Mouse (Mus musculus): ENCODE data around the gene Gpatch4. TPM values are rescaled to one million over a fixed set of nuclear protein-coding genes. Genes with fewer than 3 reads are reported as not detected.
A peak's percentile ranks its signal among the peaks of the same experiment; 100 is the strongest.

The Gpatch4 gene
- total and polyA plus RNA-seq, 3 experiments, result 105 to 240 (median 135) TPM

DNA sequence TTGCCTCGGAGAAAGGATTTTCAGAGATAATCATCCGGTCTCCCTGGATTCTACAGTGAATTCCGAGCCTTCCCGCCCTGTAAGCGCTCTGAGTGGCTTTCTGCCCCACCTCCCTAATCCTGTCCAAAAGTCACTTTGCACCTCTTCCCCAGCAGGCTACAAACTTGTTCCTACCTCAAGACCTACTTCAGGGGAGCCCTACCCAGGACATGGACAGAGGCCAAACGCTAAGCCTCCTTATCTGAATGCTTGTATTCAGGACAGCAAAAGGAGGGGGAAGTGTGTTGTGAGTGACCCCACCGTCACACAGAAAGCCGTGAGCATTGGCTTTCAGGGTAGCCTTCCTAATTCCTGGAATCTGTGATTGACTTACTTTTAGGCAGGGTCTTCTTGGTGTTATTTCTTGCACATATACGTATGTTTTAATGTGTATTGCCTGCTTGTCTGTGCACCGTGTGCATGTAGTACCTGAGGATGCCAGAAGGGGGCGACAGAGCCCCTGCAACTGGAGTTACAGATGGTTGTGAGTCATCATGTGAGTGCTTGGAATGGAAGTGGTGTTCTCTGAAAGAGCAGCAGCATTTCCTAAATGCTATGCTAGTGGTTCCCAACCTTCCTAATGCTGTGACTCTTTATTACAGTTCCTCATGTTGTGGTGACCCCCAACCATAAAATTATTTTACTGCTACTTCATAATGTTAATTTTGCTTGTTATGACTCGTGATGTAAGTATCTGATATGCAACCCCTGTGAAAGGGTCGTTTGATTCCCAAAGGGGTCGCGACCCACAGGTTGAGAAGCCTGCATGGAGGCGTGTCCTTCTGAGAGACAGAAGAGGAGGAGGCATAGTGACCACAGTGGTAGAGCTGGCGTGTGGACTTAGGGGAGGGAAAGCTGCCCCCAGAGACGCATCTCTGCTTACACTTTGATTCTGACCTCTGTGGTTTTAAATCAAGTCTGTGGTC, 36.8 kb upstream of the Gpatch4 start:
- Histone ChIP-seq H3K4me3 (ENCODE audit: control insufficient read depth in 1 of 2, insufficient read depth in 1 of 2, low read depth in 2 of 2, low read length in 2 of 2) (no peak overlapping the region), H3K79me2 (ENCODE audit: control insufficient read depth, insufficient read depth, low read length, poor library complexity) (no peaks in the 10 kb centered on the region), H3K4me1 (ENCODE audit: control insufficient read depth in 1 of 2, insufficient read depth in 2 of 2, low read length in 2 of 2) (no peaks in the 10 kb centered on the region), H3K9ac (ENCODE audit: control insufficient read depth, low read depth, low read length, poor library complexity, severe bottlenecking) (no peak overlapping the region), H3K27me3 (ENCODE audit: control insufficient read depth in 1 of 2, insufficient read depth in 2 of 2, low read length in 2 of 2) (no peaks in the 10 kb centered on the region), H3K27ac (ENCODE audit: control insufficient read depth, low read depth, low read length) (no peak overlapping the region), H3K36me3 (ENCODE audit: control insufficient read depth in 1 of 2, insufficient read depth in 2 of 2, low read length in 2 of 2) (no peaks in the 10 kb centered on the region), H3K9me3 (replicated peaks; ENCODE audit: insufficient read depth, low read length) (no peaks in the 10 kb centered on the region)
- TF ChIP-seq HCFC1 (IDR thresholded peaks at IDR 0.05; ENCODE audit: low read depth, low read length), result no peak
- no peak for TF ChIP-seq UBTF (IDR thresholded peaks at IDR 0.05; ENCODE audit: borderline replicate concordance, insufficient read depth, low read depth, low read length)
- TF ChIP-seq CTCF (IDR thresholded peaks at IDR 0.05 in 2 of 3, conservative IDR thresholded peaks at IDR 0.05 in 1 of 3; ENCODE audit: control insufficient read depth in 1 of 3, insufficient read depth in 1 of 3, low read depth in 2 of 3, low read length in 3 of 3, poor library complexity in 1 of 3, severe bottlenecking in 1 of 3), result peak; percentile 59 to 87 (median 74)
- no peak for TF ChIP-seq NELFE (IDR thresholded peaks at IDR 0.05; ENCODE audit: low read depth, low read length)
- TF ChIP-seq POLR2AphosphoS5 (IDR thresholded peaks at IDR 0.05; ENCODE audit: borderline replicate concordance, low read depth, low read length), result no peak
- peak; percentile 26 for TF ChIP-seq RAD21 (IDR thresholded peaks at IDR 0.05; ENCODE audit: low read depth, low read length)
- no peak for TF ChIP-seq USF2 (IDR thresholded peaks at IDR 0.05; ENCODE audit: borderline replicate concordance in 1 of 2, insufficient read depth in 1 of 2, low read depth in 1 of 2, low read length in 2 of 2)
- TF ChIP-seq SMC3 (IDR thresholded peaks at IDR 0.05; ENCODE audit: low read depth, low read length), result peak; percentile 28
- TF ChIP-seq GATA1 (IDR thresholded peaks at IDR 0.05; ENCODE audit: low read depth, low read length), result no peak
- TF ChIP-seq ZMIZ1 (IDR thresholded peaks at IDR 0.05; ENCODE audit: low read depth, low read length), result no peak
- peak; percentile 59 for DNase-seq (ENCODE audit: low read depth, low spot score)

DNA sequence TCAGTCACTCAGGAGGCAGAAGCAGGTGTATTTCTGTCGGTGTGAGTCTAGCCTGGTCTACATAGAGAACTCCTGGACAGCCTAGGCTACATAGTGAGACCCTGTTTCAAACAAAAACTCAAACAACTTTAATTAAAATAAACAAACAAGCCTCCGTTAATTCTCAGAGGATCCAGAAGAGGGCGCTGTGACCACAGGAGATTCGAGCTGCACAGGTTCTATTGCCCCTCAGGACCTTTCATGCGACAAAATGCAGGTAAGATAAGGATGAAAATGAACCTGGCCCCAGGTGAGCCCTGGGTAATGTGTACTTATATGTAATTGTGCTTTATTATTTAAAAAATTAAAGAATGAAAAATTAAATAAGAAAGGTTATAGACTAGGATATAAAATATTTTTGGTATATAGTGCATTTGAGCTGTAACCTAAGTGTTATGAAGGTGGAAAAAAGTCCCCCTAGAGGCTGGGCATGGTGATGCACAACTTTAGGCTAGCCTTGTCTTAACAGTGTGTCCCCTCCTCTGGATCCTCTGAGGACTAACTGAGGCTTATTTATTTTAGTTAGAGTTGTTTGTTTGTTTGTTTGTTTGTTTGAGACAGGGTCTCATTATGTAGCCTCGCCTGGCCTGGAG, 32.2 kb upstream of the Gpatch4 start:
- Histone ChIP-seq H3K79me2 (ENCODE audit: control insufficient read depth, insufficient read depth, low read length, poor library complexity) (no peaks in the 10 kb centered on the region), H3K27ac (ENCODE audit: control insufficient read depth, low read depth, low read length) (no peak overlapping the region), H3K9ac (ENCODE audit: control insufficient read depth, low read depth, low read length, poor library complexity, severe bottlenecking) (no peak overlapping the region), H3K9me3 (replicated peaks; ENCODE audit: insufficient read depth, low read length) (no peaks in the 10 kb centered on the region), H3K27me3 (ENCODE audit: control insufficient read depth in 1 of 2, insufficient read depth in 2 of 2, low read length in 2 of 2) (peaks cover 0 to 3% of the 10 kb centered on the region in 2 experiments; a peak in 2 of 4 replicates), H3K4me3 (ENCODE audit: control insufficient read depth in 1 of 2, insufficient read depth in 1 of 2, low read depth in 2 of 2, low read length in 2 of 2) (no peak overlapping the region), H3K4me1 (ENCODE audit: control insufficient read depth in 1 of 2, insufficient read depth in 2 of 2, low read length in 2 of 2) (no peaks in the 10 kb centered on the region), H3K36me3 (ENCODE audit: control insufficient read depth in 1 of 2, insufficient read depth in 2 of 2, low read length in 2 of 2) (no peaks in the 10 kb centered on the region)
- peak; percentile 58 to 77 (median 68) for TF ChIP-seq CTCF (IDR thresholded peaks at IDR 0.05 in 2 of 3, conservative IDR thresholded peaks at IDR 0.05 in 1 of 3; ENCODE audit: control insufficient read depth in 1 of 3, insufficient read depth in 1 of 3, low read depth in 2 of 3, low read length in 3 of 3, poor library complexity in 1 of 3, severe bottlenecking in 1 of 3)
- TF ChIP-seq GATA1 (IDR thresholded peaks at IDR 0.05; ENCODE audit: low read depth, low read length), result peak; percentile 24; the same call in 1 of the 2 replicates
- peak; percentile 50 for TF ChIP-seq RAD21 (IDR thresholded peaks at IDR 0.05; ENCODE audit: low read depth, low read length)
- TF ChIP-seq JUND (IDR thresholded peaks at IDR 0.05; ENCODE audit: low read depth, low read length), result no peak
- peak; percentile 54 for TF ChIP-seq SMC3 (IDR thresholded peaks at IDR 0.05; ENCODE audit: low read depth, low read length)
- TF ChIP-seq ZC3H11A (IDR thresholded peaks at IDR 0.05; ENCODE audit: low read depth, low read length), result peak; percentile 41; the same call in 1 of the 2 replicates
- TF ChIP-seq SIN3A (IDR thresholded peaks at IDR 0.05; ENCODE audit: low read length), result no peak
- peak; percentile 76 for DNase-seq (ENCODE audit: low read depth, low spot score)
